ENCODE assay signal across 9 mouse cellular contexts in the genomic region with DNA sequence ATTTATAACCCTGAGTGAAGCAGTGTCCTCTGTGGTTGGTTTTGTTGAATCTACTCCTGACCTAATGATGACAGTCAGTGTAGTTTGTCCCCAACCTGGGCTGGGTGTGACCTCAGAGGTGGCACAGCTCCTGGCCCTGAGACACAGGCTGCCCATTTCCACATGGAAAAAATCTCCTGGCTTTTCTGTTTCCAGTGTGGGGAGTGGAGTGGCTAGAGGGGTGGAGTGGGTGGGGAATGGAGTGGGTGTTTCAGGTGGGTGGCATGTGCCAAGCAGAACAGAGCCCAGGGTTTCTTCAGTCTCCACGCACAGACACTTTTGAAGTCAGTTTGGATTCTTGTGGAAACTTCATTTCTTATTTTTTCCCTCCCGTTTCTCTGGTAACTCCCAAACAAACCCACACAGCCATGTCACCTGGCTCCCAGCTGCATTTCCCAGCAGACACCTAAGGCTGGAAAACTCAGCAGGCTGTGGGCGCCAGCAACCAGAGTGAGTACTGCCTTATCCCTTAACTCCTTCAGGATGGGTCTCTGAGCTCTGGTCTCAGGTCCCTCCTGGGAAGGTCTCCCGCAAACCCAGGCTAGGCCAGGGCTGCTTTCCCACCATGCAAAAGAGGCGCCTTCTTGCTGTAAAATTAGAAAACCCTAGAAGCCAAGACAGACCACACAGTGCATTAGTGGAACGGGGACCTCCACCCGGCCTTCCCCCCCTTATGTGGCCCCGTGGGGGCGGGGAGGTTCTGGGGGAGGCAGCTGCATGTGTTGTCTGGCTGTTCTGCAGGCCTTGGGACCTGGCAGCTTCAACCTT. TPM values are rescaled to one million over a fixed set of nuclear protein-coding genes. Genes with fewer than 3 reads are reported as not detected.
DNase-seq lines count a peak whose midpoint lies in the region; ATAC-seq lines count a peak whose summit lies in the region.
"Had no signal": no experiment of that assay in that cellular context is flagged by ENCODE, and none has a peak within 500 bp of the region (broad histone marks: within the 10 kb centered on the region; RNA-seq: fewer than 3 reads in every experiment).

No protein-coding gene starts in this region.

- H3K4me2 ChIP-seq in kidney, embryonic 14.5 days (replicated peaks; ENCODE audit: low read depth, low read length) = no peak overlapping the region
- H3K4me2 ChIP-seq in embryonic facial prominence, embryonic 12.5 days (replicated peaks) = no peak overlapping the region
- H3K4me2 ChIP-seq in midbrain, embryonic 14.5 days (ENCODE audit: low read length) = no peak overlapping the region

- DNase-seq in kidney, postnatal 36 days = no peak
- DNase-seq in heart, postnatal 10 days = peak; percentile 62 to 70
- DNase-seq in lung, postnatal 4 days = peak; percentile 52 to 85
- no peak for DNase-seq in midbrain, embryonic 14.5 days
- DNase-seq in cerebellum, postnatal 36 days = no peak
- DNase-seq in embryo, embryonic 9.5 days (ENCODE audit: extremely low spot score) = no peak
- DNase-seq: cerebellum, adult 8-10 months had no signal

- H3K36me3 ChIP-seq in kidney, embryonic 14.5 days (ENCODE audit: control insufficient read depth, insufficient read depth, low read length) = no peaks in the 10 kb centered on the region
- no peaks in the 10 kb centered on the region for H3K36me3 ChIP-seq in embryonic facial prominence, embryonic 12.5 days
- no peaks in the 10 kb centered on the region for H3K36me3 ChIP-seq in midbrain, embryonic 14.5 days (ENCODE audit: control insufficient read depth, insufficient read depth, low read length)

- H3K27ac ChIP-seq in kidney, embryonic 14.5 days (ENCODE audit: low read depth, low read length) = peak overlapping the region; percentile 62; the same call in 1 of the 2 replicates
- H3K27ac ChIP-seq in embryonic facial prominence, embryonic 12.5 days = peak overlapping the region; percentile 73
- H3K27ac ChIP-seq in midbrain, embryonic 14.5 days (replicated peaks; ENCODE audit: low read depth, low read length) = no peak overlapping the region

- ATAC-seq in kidney, embryonic 14.5 days (ENCODE audit: low FRiP score, low TSS enrichment) = peak; percentile 55
- no peak for ATAC-seq in embryonic facial prominence, embryonic 12.5 days (ENCODE audit: insufficient number of reproducible peaks, insufficient read depth, low FRiP score, low TSS enrichment)
- ATAC-seq in midbrain, embryonic 14.5 days (ENCODE audit: low FRiP score, low TSS enrichment) = no peak

- no peaks in the 10 kb centered on the region for H3K9me3 ChIP-seq in kidney, embryonic 14.5 days (ENCODE audit: control insufficient read depth, low read length)
- no peaks in the 10 kb centered on the region for H3K9me3 ChIP-seq in embryonic facial prominence, embryonic 12.5 days
- H3K9me3 ChIP-seq in midbrain, embryonic 14.5 days (ENCODE audit: control insufficient read depth, low read length) = no peaks in the 10 kb centered on the region

- intact Hi-C loops in heart, postnatal 10 days (cut with DNase I) = no loop called here

- H3K9ac ChIP-seq in kidney, embryonic 14.5 days (ENCODE audit: low read depth, low read length) = no peak overlapping the region
- H3K9ac ChIP-seq in embryonic facial prominence, embryonic 12.5 days = no peak overlapping the region
- H3K9ac ChIP-seq in midbrain, embryonic 14.5 days (replicated peaks; ENCODE audit: low read length) = no peak overlapping the region

- 66% methylated on average over 9 of the region's 9 CpGs for WGBS in kidney, embryonic 14.5 days
- 66% methylated on average over 9 of the region's 9 CpGs for WGBS in embryonic facial prominence, embryonic 12.5 days
- 82% methylated on average over 9 of the region's 9 CpGs for WGBS in midbrain, embryonic 14.5 days

- no peaks in the 10 kb centered on the region for H3K4me1 ChIP-seq in kidney, embryonic 14.5 days (ENCODE audit: control insufficient read depth, insufficient read depth, low read length)
- peaks cover 8% of the 10 kb centered on the region; the same call in 1 of the 2 replicates for H3K4me1 ChIP-seq in embryonic facial prominence, embryonic 12.5 days
- H3K4me1 ChIP-seq in midbrain, embryonic 14.5 days (ENCODE audit: control insufficient read depth, insufficient read depth, low read length) = no peaks in the 10 kb centered on the region

- H3K27me3 ChIP-seq in kidney, embryonic 14.5 days (ENCODE audit: control insufficient read depth, insufficient read depth, low read length) = no peaks in the 10 kb centered on the region
- no peaks in the 10 kb centered on the region for H3K27me3 ChIP-seq in embryonic facial prominence, embryonic 12.5 days
- H3K27me3 ChIP-seq in midbrain, embryonic 14.5 days (ENCODE audit: control insufficient read depth, insufficient read depth, low read length) = no peaks in the 10 kb centered on the region

- H3K4me3 ChIP-seq in kidney, embryonic 14.5 days (ENCODE audit: low read length) = no peak overlapping the region
- H3K4me3 ChIP-seq in embryonic facial prominence, embryonic 12.5 days = no peak overlapping the region
- H3K4me3 ChIP-seq in midbrain, embryonic 14.5 days (replicated peaks; ENCODE audit: low read depth, low read length) = no peak overlapping the region

RNA-seq across cellular contexts. Expression of a gene that starts 19.4 kb away (rescaled TPM):
- 19.8 and 22.0 TPM in 2 replicates for polyA plus RNA-seq in kidney, embryonic 14.5 days (2014; fragmentation: Nextera tagmentation; extraction: Ambion mirVana)
- polyA plus RNA-seq in embryonic facial prominence, embryonic 12.5 days (2016; fragmentation: Nextera tagmentation; extraction: Ambion mirVana) = 90.7 and 109 TPM in 2 replicates
- 100 to 1,000 TPM; 224 to 241 TPM for total RNA-seq in heart, postnatal 10 days (2021)
- 1.6 and 11.4 TPM in 2 replicates for polyA plus RNA-seq in midbrain, embryonic 14.5 days (2014; fragmentation: Nextera tagmentation; extraction: Ambion mirVana)

Comparison
In these comparisons a context has a peak if more than half of its experiments do, and no peak if none do; other contexts are left out.
1. DNase-seq: peak in heart, postnatal 10 days (2 of 2) and lung, postnatal 4 days (2 of 2); none in kidney, postnatal 36 days (0 of 2), midbrain, embryonic 14.5 days (single experiment), cerebellum, postnatal 36 days (0 of 2) and embryo, embryonic 9.5 days (single experiment).